Mouse (Mus musculus): ENCODE data around the gene Olfr131. TPM values are rescaled to one million over a fixed set of nuclear protein-coding genes. Genes with fewer than 3 reads are reported as not detected.

Olfr131 gene
- not detected for polyA plus RNA-seq (2014; fragmentation: Illumina TruSeq; extraction: RNeasy Lipid Tissue Mini Kit (QIAGEN cat#74804); ENCODE audit: low read depth, low replicate concordance)

DNA sequence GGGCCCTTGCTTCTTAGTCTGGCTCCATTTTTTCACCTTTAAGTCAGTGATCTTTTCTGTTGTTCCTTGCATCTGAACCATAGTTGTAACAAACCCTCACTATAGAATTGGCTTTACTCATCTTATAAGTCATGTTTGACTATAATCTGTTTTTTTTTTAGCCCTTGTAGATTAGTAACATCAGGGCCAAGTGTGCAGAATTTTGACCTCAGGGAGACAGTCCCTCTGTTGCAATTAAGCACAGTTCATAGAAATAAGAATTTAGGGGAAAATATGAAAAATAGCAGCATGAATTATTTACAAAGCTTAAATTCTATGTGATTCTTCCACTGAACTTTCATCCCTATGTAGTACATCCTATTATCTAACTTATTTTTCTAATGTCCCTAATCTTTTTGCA lies at the start of gene Olfr131:
TSS of gene Olfr131 (minus strand) at position 101 of the 400 bp plus-strand sequence.

DNA sequence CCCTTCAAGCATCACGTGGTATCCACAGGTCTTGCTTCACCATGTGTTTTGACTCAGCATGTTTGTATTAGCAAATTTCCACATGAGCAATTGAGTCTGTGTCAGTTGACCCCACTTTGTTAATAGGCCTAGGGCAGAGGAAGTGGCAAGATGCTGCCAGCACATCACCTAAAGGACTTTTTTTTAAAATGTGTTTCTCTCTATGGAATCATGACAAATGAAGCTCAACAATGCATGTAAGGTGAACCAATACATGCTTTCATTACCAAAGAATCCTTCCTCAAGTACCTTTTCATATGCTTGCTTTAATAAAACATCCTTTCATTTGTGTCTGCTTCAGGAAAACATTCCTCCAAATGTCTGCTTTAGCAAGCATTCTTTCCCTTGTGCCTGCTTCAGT lies 45.9 kb upstream of the Olfr131 start, which contains the start of gene Olfr132:
TSS of gene Olfr132 (minus strand) at position 101 of the 400 bp plus-strand sequence.

DNA sequence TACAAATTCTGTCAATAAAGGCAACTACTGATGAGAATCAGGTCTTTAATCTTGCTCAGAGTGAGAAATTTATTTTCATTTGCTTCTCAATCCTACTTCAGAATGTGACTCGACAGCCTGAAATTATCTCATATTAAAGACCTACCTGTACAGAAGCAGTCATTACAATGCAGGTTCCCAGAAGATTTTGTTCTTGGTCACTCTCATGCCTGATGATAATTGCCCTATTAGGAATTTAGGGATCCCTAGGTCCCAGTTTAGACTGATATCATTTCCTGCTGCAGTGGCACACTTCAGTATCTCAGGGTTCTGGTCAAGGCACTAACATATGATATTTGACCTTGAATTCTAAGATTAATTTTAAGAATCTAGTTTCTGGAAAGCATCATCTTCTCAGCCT lies 24.9 kb downstream of the Olfr131 start, which contains the start of gene Olfr130:
TSS of gene Olfr130 (plus strand) at position 301 of the 400 bp plus-strand sequence.

DNA sequence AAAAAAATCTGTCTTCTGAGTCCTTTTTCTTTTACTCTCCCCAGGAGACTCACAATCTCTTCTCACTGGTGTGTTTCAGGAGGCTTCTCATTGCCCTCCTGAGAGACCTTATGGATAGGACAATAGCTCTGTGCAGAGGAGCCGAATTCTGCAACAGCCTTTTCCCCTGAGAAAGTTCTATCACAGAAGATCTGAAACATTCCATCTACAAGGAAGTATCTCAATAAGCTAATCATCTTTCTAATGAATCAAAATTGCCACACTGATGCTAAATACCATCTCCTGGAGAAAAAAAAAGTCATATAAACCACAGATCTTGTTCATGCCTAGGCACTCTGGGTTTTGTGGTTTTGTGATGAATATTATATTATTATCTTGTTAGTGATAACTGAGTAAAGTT lies 28.5 kb downstream of the Olfr131 start, which contains the start of gene Olfr129:
TSS of gene Olfr129 (minus strand) at position 101 of the 400 bp plus-strand sequence.

Other genes with a start within 250 kb of the Olfr131 start
- gene Olfr126, start 241.2 kb downstream of the Olfr131 start, polyA plus RNA-seq (2014; fragmentation: Illumina TruSeq; extraction: RNeasy Lipid Tissue Mini Kit (QIAGEN cat#74804); ENCODE audit: low read depth, low replicate concordance): not detected
- not detected for gene Olfr127, start 188.3 kb downstream of the Olfr131 start, polyA plus RNA-seq (2014; fragmentation: Illumina TruSeq; extraction: RNeasy Lipid Tissue Mini Kit (QIAGEN cat#74804); ENCODE audit: low read depth, low replicate concordance)
- not detected for gene Olfr128, start 168.1 kb downstream of the Olfr131 start, polyA plus RNA-seq (2014; fragmentation: Illumina TruSeq; extraction: RNeasy Lipid Tissue Mini Kit (QIAGEN cat#74804); ENCODE audit: low read depth, low replicate concordance)
- gene Olfr761, start 135.6 kb downstream of the Olfr131 start, polyA plus RNA-seq (2014; fragmentation: Illumina TruSeq; extraction: RNeasy Lipid Tissue Mini Kit (QIAGEN cat#74804); ENCODE audit: low read depth, low replicate concordance): not detected
- gene Olfr129, start 28.6 kb downstream of the Olfr131 start, polyA plus RNA-seq (2014; fragmentation: Illumina TruSeq; extraction: RNeasy Lipid Tissue Mini Kit (QIAGEN cat#74804); ENCODE audit: low read depth, low replicate concordance): not detected
- not detected for gene Olfr130, start 24.8 kb downstream of the Olfr131 start, polyA plus RNA-seq (2014; fragmentation: Illumina TruSeq; extraction: RNeasy Lipid Tissue Mini Kit (QIAGEN cat#74804); ENCODE audit: low read depth, low replicate concordance)
- not detected for gene Olfr132, start 45.8 kb upstream of the Olfr131 start, polyA plus RNA-seq (2014; fragmentation: Illumina TruSeq; extraction: RNeasy Lipid Tissue Mini Kit (QIAGEN cat#74804); ENCODE audit: low read depth, low replicate concordance)
- not detected for gene Olfr133, start 56.6 kb upstream of the Olfr131 start, polyA plus RNA-seq (2014; fragmentation: Illumina TruSeq; extraction: RNeasy Lipid Tissue Mini Kit (QIAGEN cat#74804); ENCODE audit: low read depth, low replicate concordance)
- not detected for gene Olfr134, start 82.7 kb upstream of the Olfr131 start, polyA plus RNA-seq (2014; fragmentation: Illumina TruSeq; extraction: RNeasy Lipid Tissue Mini Kit (QIAGEN cat#74804); ENCODE audit: low read depth, low replicate concordance)
- gene Olfr135, start 115.6 kb upstream of the Olfr131 start, polyA plus RNA-seq (2014; fragmentation: Illumina TruSeq; extraction: RNeasy Lipid Tissue Mini Kit (QIAGEN cat#74804); ENCODE audit: low read depth, low replicate concordance): not detected
- gene Olfr138, start 172.3 kb upstream of the Olfr131 start, polyA plus RNA-seq (2014; fragmentation: Illumina TruSeq; extraction: RNeasy Lipid Tissue Mini Kit (QIAGEN cat#74804); ENCODE audit: low read depth, low replicate concordance): not detected
- gene Olfr137, start 218.9 kb upstream of the Olfr131 start, polyA plus RNA-seq (2014; fragmentation: Illumina TruSeq; extraction: RNeasy Lipid Tissue Mini Kit (QIAGEN cat#74804); ENCODE audit: low read depth, low replicate concordance): not detected
- not detected for gene Olfr136, start 241.1 kb upstream of the Olfr131 start, polyA plus RNA-seq (2014; fragmentation: Illumina TruSeq; extraction: RNeasy Lipid Tissue Mini Kit (QIAGEN cat#74804); ENCODE audit: low read depth, low replicate concordance)